Mouse (Mus musculus): ENCODE measurements around the gene Uqcc2. TPM values are rescaled to one million over a fixed set of nuclear protein-coding genes. Genes with fewer than 3 reads are reported as not detected.

Gene Uqcc2
- polyA plus RNA-seq, 1 experiment from 2014 or later, result 257 TPM

DNA sequence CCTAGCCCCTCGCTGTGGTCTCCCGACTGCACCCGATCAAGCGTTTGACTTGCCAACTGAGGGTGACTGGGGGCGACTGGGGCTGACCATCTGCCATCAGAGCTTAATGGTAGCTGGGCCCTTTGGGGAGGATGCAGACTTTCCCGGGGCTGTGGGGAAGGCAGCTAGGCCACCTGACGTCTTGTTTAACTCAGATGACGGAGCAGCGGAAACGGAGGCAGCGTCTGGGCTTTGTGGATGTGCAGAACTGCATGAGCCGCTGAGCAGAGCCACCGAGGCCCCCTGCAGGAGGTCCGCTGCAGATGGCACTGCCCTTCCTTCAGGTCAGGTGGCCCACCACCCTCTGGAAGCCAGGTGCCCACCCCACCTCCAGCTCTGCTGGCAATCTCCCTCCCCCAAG lies 12.4 kb downstream of the Uqcc2 start:
- H3K4me2 ChIP-seq, result no peak overlapping the region
- ATAC-seq (ENCODE audit: borderline replicate concordance, extremely low read depth, low FRiP score, low TSS enrichment), result no peak
- H3K9me3 ChIP-seq, result no peaks in the 10 kb centered on the region
- H3K27ac ChIP-seq, result no peak overlapping the region
- no peaks in the 10 kb centered on the region for H3K27me3 ChIP-seq
- peaks cover 13% of the 10 kb centered on the region for H3K4me1 ChIP-seq
- 52% methylated on average over 14 of the region's 14 CpGs for WGBS
- peaks cover 32% of the 10 kb centered on the region for H3K36me3 ChIP-seq
- H3K9ac ChIP-seq, result no peak overlapping the region
- H3K4me3 ChIP-seq, result no peak overlapping the region

DNA sequence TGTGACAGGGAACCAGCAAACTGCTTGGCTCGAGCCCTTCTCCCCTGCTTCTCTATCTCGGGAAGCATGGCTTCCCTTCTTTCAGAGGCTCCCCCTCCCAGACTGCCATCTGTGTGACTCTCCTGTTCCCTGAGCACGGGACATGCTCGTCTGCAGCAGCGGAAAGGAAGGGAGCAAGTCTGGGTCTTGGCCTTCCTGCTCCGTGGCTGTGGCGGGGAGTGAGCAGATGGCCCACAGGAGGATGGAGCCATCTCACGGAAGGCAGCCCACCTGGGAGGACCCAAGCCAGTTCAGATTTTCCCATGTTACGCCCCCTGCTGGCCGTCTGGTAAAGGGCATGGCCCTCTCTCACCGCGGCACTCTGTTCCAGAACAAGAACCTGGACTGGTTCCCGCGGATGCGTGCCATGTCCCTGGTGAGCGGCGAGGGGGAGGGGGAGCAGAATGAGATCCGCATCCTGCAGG lies 13.1 kb downstream of the Uqcc2 start:
- Histone ChIP-seq H3K9ac (no peak overlapping the region), H3K4me2 (no peak overlapping the region), H3K4me1 (peaks cover 13% of the 10 kb centered on the region), H3K9me3 (no peaks in the 10 kb centered on the region), H3K27ac (no peak overlapping the region), H3K27me3 (no peaks in the 10 kb centered on the region), H3K36me3 (peaks cover 32% of the 10 kb centered on the region), H3K4me3 (no peak overlapping the region)
- WGBS, result 8% methylated on average over 18 of the region's 18 CpGs
- no peak for ATAC-seq (ENCODE audit: borderline replicate concordance, extremely low read depth, low FRiP score, low TSS enrichment)

DNA sequence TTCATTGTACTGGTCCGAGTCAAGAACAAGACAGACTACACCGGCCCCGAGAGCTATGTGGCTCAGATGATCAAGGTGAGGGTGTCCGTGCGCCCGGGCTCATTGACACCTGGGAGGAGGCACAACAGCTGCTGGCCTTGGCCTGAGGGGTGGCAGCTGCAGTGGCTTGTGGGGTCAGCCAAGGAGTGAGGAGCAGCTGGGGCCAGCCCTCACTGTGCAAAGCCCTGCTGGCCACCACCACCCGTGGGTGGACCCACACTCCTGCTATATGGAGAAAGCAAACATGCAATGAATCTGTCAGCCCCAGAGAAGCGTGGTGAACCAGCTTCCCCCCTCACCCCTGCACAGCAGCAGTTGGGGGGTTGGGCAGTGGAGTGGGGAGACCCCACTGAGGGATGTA lies 13.8 kb downstream of the Uqcc2 start:
- no peak for ATAC-seq (ENCODE audit: borderline replicate concordance, extremely low read depth, low FRiP score, low TSS enrichment)
- Histone ChIP-seq H3K4me2 (no peak overlapping the region), H3K4me3 (no peak overlapping the region), H3K9me3 (no peaks in the 10 kb centered on the region), H3K36me3 (peaks cover 32% of the 10 kb centered on the region), H3K9ac (no peak overlapping the region), H3K27me3 (no peaks in the 10 kb centered on the region), H3K4me1 (peaks cover 13% of the 10 kb centered on the region), H3K27ac (no peak overlapping the region)
- 68% methylated on average over 8 of the region's 8 CpGs for WGBS

DNA sequence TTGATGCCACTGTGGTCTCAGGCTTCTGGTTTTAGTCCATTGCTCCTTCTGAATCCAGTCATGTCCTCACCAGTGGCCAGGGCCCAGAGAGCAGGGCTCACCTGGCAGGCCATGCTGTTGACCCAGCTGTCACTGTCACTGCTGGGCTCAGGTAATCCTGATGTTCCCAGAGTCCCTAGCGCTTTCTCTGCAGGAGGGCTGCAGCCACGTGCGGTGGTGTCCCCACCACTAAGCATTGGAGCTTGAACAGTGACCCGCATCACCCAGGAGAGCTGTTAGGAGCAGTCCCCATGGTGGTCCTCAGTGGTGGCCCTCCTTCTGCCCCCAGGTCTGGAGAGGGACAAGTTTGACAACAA lies 14.2 kb downstream of the Uqcc2 start:
- whole genome bisulfite sequencing, result 85% methylated on average over 4 of the region's 4 CpGs
- Histone ChIP-seq H3K9ac (no peak overlapping the region), H3K27me3 (no peaks in the 10 kb centered on the region), H3K4me2 (no peak overlapping the region), H3K4me1 (peaks cover 13% of the 10 kb centered on the region), H3K9me3 (no peaks in the 10 kb centered on the region), H3K36me3 (peaks cover 32% of the 10 kb centered on the region; the same call in 1 of the 2 replicates), H3K4me3 (no peak overlapping the region), H3K27ac (no peak overlapping the region)
- ATAC-seq (ENCODE audit: borderline replicate concordance, extremely low read depth, low FRiP score, low TSS enrichment), result no peak

DNA sequence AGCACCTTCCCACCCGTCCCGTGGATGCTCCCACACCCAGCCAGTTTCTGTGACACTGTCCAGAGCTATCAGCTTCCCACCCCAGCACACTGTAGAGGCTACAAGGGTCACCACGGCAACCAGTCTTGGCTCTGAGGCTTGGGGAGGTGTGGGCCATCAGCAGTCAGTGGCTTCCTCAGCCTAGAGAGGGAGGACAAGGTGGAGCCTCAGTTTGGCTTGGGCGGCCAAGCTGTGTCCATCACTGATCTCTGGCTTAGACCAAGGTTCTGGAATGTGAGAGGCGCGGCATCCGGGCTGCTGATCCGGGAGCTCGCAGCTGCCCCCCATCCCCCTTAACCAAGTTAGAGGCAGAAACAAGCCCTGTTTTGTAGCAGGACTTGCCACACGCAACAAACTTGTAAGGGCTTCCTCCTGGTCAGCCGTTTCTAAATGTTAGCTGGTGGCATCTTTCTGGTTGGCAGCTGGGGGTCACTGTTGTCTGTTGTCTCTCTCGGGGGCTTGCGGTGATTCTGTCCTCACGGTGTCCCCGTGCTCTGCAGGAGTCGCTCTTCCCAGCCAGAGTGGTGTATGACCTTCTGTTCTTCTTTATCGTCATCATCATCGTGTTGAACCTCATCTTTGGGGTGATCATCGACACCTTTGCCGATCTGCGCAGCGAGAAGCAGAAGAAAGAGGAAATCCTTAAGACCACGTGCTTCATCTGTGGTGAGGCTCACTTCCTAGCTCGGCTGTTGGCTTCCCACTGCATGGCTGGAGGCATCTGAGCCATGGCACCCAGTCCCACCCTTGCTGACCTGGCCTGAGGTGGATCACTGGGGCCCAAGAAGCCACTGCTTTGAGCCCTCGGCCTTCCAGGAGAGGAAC lies 14.8 kb downstream of the Uqcc2 start:
- Histone ChIP-seq H3K27me3 (no peaks in the 10 kb centered on the region), H3K9ac (no peak overlapping the region), H3K4me1 (peaks cover 13% of the 10 kb centered on the region), H3K4me3 (no peak overlapping the region), H3K27ac (no peak overlapping the region), H3K4me2 (no peak overlapping the region), H3K9me3 (no peaks in the 10 kb centered on the region), H3K36me3 (peaks cover 27% of the 10 kb centered on the region; the same call in 1 of the 2 replicates)
- 76% methylated on average over 25 of the region's 25 CpGs for WGBS
- no peak for ATAC-seq (ENCODE audit: borderline replicate concordance, extremely low read depth, low FRiP score, low TSS enrichment)

DNA sequence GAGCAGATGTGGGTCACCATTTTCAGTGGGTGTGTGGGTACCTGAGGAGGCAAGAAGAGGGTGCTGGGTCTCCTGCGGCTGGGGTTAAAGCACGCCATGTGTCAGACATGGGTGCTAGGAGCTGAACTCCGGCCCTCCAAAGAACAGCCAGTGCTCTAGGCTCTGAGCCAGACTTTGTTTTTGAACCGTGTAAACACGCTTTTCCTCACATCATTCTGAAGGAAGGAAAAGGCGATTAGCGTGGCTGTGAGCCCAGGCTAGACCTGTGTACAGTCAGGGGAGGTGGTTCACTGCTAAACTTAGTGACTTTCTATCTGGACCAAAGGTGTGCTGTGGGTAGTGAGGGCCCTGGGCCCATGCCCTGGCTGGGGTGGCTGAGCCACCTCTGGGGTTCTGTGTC lies 23.6 kb downstream of the Uqcc2 start:
- no peak for ATAC-seq (ENCODE audit: borderline replicate concordance, extremely low read depth, low FRiP score, low TSS enrichment)

DNA sequence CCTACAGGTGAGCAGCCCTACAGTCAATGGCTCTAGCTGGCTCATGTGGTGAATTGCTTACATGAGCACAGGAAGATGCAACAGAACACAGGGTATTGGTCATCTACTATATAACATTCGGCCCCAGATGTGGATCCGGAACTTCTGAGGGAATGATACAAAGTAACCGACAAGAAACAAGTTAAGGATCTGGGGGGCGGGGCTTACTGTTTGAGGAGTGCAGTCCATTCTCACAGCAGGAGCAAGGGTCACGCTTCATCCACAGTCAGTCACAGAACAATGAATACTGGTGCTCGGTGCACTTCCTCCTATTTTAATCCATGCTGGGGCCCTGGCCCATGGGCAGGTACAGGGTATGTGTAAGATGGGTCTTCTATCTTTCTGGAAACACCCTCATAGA lies 25.8 kb downstream of the Uqcc2 start:
- WGBS, result 75% methylated on average over 6 of the region's 6 CpGs
- Histone ChIP-seq H3K36me3 (no peaks in the 10 kb centered on the region), H3K4me3 (no peak overlapping the region)

More for the DNA sequence above, 23.6 kb downstream of the Uqcc2 start:
- H3K27me3 ChIP-seq, result no peaks in the 10 kb centered on the region
- H3K4me2 ChIP-seq, result no peak overlapping the region
- H3K27ac ChIP-seq, result no peak overlapping the region
- no peaks in the 10 kb centered on the region for H3K9me3 ChIP-seq
- WGBS, result 59% methylated on average over 7 of the region's 7 CpGs
- no peaks in the 10 kb centered on the region for H3K4me1 ChIP-seq
- H3K4me3 ChIP-seq, result no peak overlapping the region
- H3K36me3 ChIP-seq, result no peaks in the 10 kb centered on the region
- no peak overlapping the region for H3K9ac ChIP-seq

DNA sequence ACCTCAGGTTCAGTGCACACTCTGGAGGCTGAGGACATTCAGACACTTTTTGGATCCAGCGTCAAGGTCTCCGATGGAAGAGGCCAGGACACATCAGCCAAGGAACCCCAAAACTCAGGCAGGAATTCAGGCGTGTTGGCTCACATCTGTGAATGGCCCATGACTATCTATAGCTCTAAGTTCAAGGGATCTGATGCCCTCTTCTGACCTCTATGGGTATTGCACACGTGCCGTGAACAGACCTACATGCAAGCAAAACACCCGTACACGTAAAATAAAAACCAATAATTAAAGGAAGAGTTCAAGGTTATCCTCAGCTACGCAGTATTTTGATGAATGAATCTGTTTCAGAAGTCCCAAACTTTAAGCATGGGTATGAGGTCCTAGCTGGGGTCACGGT lies 27.0 kb downstream of the Uqcc2 start:
- WGBS, result 78% methylated on average over 9 of the region's 9 CpGs
- Histone ChIP-seq H3K4me1 (peaks cover 5% of the 10 kb centered on the region; the same call in 1 of the 2 replicates), H3K36me3 (no peaks in the 10 kb centered on the region), H3K27ac (no peak overlapping the region), H3K9me3 (no peaks in the 10 kb centered on the region), H3K4me2 (no peak overlapping the region), H3K9ac (no peak overlapping the region), H3K27me3 (no peaks in the 10 kb centered on the region), H3K4me3 (no peak overlapping the region)
- ATAC-seq (ENCODE audit: borderline replicate concordance, extremely low read depth, low FRiP score, low TSS enrichment), result no peak

More for the DNA sequence above, 25.8 kb downstream of the Uqcc2 start:
- H3K9ac ChIP-seq, result no peak overlapping the region
- no peaks in the 10 kb centered on the region for H3K4me1 ChIP-seq
- H3K27ac ChIP-seq, result no peak overlapping the region
- no peaks in the 10 kb centered on the region for H3K27me3 ChIP-seq
- ATAC-seq (ENCODE audit: borderline replicate concordance, extremely low read depth, low FRiP score, low TSS enrichment), result no peak
- no peaks in the 10 kb centered on the region for H3K9me3 ChIP-seq
- no peak overlapping the region for H3K4me2 ChIP-seq

DNA sequence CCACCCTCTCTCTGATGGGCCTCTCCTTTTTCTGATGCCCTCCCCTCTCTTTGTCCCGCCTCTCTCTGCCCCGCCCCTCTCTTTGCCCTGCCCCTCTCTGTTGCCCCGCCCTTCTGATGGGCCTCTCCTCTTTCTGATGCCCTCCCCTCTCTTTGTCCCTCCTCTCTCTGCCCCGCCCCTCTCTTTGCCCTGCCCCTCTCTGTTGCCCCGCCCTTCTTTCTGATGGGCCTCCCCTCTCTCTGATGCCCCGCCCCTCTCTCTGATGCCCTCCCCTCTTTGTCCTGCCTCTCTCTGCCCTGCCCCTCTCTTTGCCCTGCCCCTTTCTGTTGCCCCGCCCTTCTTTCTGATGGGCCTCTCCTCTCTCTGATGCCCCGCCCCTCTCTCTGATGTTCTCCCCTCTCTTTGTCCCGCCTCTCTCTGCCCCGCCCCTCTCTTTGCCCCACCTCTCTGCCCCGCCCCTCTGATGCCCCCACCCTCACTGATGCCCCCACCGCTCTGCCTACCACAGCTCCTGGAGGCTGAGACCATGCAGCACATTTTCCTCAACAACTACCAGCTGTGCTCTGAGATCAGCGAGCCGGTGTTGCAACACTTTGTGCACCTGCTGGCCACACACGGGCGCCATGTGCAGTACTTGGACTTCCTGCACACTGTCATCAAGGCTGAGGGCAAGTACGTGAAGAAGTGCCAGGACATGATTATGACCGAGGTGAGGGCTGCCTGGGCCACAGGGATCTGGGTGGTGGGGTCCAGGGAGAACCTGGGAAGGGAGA lies 27.8 kb downstream of the Uqcc2 start:
- Histone ChIP-seq H3K4me1 (peaks cover 5% of the 10 kb centered on the region; the same call in 1 of the 2 replicates), H3K27me3 (no peaks in the 10 kb centered on the region), H3K4me2 (no peak overlapping the region), H3K36me3 (no peaks in the 10 kb centered on the region), H3K4me3 (no peak overlapping the region), H3K27ac (no peak overlapping the region), H3K9me3 (no peaks in the 10 kb centered on the region), H3K9ac (no peak overlapping the region)
- WGBS, result 65% methylated on average over 15 of the region's 18 CpGs
- no peak for ATAC-seq (ENCODE audit: borderline replicate concordance, extremely low read depth, low FRiP score, low TSS enrichment)

DNA sequence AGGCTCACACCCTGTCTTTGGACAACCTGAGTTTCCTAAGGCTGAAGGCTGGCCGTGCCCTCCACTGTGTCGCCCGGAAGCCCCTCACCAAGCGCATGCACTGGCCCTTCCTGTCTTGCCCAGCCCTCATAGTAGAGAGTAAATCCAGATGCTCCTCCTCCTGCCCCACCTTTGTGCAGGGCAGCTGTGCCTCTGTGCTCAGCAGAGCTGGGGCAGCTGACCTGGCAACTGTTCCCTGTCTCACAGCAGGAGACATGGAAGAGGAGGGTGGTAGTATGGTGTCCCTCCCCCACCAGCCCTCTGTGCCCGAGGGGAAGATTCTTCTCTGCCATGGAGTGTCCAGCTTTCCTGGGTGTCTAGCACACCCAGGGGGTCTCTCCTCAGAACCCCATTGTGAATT lies 32.0 kb downstream of the Uqcc2 start:
- WGBS, result 78% methylated on average over 5 of the region's 5 CpGs
- Histone ChIP-seq H3K4me3 (no peak overlapping the region), H3K27ac (no peak overlapping the region), H3K4me1 (peaks cover 5% of the 10 kb centered on the region; the same call in 1 of the 2 replicates), H3K9ac (no peak overlapping the region), H3K27me3 (no peaks in the 10 kb centered on the region), H3K9me3 (no peaks in the 10 kb centered on the region), H3K36me3 (no peaks in the 10 kb centered on the region), H3K4me2 (no peak overlapping the region)
- no peak for ATAC-seq (ENCODE audit: borderline replicate concordance, extremely low read depth, low FRiP score, low TSS enrichment)

DNA sequence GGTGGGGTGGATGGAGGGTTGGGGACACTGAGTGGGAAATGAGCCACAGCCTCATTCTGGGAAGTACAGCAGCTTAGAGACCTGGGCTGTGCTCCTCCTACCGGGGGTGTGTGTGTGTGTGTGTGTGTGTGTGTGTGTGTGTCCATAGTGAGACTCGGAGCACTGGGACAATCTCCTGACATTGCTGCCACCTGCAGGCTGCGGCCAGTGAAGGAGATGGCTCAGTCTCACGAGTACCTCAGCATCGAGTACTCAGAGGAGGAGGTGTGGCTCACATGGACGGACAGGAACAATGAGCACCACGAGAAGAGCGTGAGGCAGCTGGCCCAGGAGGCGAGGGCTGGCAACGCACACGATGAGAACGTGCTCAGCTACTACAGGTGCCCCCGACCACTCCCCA lies 38.0 kb downstream of the Uqcc2 start:
- Histone ChIP-seq H3K4me3 (no peak overlapping the region), H3K27me3 (no peaks in the 10 kb centered on the region), H3K9me3 (no peaks in the 10 kb centered on the region), H3K9ac (no peak overlapping the region), H3K4me1 (no peaks in the 10 kb centered on the region), H3K4me2 (no peak overlapping the region), H3K27ac (no peak overlapping the region), H3K36me3 (no peaks in the 10 kb centered on the region)
- 28% methylated on average over 13 of the region's 13 CpGs for WGBS
- ATAC-seq (ENCODE audit: borderline replicate concordance, extremely low read depth, low FRiP score, low TSS enrichment), result no peak; the same call in 1 of the 2 replicates

DNA sequence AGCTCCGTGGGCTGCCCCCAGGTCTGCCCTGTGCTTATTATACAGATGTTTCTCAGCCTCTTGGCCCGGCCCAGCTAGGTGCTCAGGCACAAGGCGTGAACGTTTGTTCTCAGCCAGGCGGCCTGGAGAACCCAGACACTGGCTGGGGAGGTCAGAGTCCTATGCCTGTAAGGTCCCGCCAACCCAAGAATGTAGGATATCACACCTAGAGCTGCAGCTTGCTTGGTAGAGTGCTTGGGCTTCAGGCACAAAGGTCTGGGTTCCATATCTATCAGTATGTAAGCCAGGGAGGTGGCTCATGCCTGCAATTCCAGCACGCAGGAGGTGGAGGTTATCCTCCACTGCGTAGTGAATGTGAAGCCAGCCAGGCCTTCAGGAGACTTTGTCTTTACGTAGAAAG lies 43.6 kb downstream of the Uqcc2 start:
- Histone ChIP-seq H3K27me3 (no peaks in the 10 kb centered on the region), H3K27ac (no peak overlapping the region), H3K9ac (no peak overlapping the region), H3K4me1 (no peaks in the 10 kb centered on the region), H3K4me3 (no peak overlapping the region), H3K36me3 (no peaks in the 10 kb centered on the region), H3K9me3 (no peaks in the 10 kb centered on the region), H3K4me2 (no peak overlapping the region)
- ATAC-seq (ENCODE audit: borderline replicate concordance, extremely low read depth, low FRiP score, low TSS enrichment), result no peak
- 68% methylated on average over 9 of the region's 9 CpGs for WGBS

Data from lung, embryonic 15.5 days (tissue).